Mouse (Mus musculus) left cerebral cortex, postnatal 14 days (tissue): ENCODE results near the gene Dennd1a. TPM values are rescaled to one million over a fixed set of nuclear protein-coding genes. Genes with fewer than 3 reads are reported as not detected.

Experiments
- DNase-seq, 2 experiments: peaks; one replicate each; pipeline ENCODE4 v3.0.0; 2021 to 2022; ENCODE audit warnings: low spot score in 2 of 2, mixed read lengths in 1 of 2
- intact Hi-C: fragments of 180-260 bp; cut with DNase I; formaldehyde crosslinking; loops from one replicate; pipeline ENCODE4 v1.15.1; 2025
- total RNA-seq, 2 experiments: library from RNA; stranded (reverse); gene quantifications; 2 replicates each; pipeline ENCODE4 v1.2.3; 2021

Gene Dennd1a
- total RNA-seq, 2 experiments from 2014 or later: 68.5 to 70.1 TPM

GRCm38 (mm10) chr2:37802610-37803212 is 484.5 kb downstream of the Dennd1a start:
- peak; percentile 71 to 76 for DNase-seq
- intact Hi-C loops: no loop called here

- no peak for DNase-seq
- intact Hi-C loops: no loop called here
Observed at GRCm38 (mm10) chr2:37801687-37802086, 485.5 kb downstream of the Dennd1a start.

GRCm38 (mm10) chr2:37799137-37799536 is 488.1 kb downstream of the Dennd1a start:
- no peak for DNase-seq
- intact Hi-C loops: no loop called here

GRCm38 (mm10) chr2:37797046-37797445 is 490.1 kb downstream of the Dennd1a start:
- DNase-seq: no peak
- intact Hi-C loops: no loop called here

GRCm38 (mm10) chr2:37796021-37796420 is 491.2 kb downstream of the Dennd1a start:
- no peak for DNase-seq
- intact Hi-C loops: no loop called here

- intact Hi-C loops: no loop called here
- no peak for DNase-seq
Observed at GRCm38 (mm10) chr2:37791340-37791739, 495.9 kb downstream of the Dennd1a start.

- no peak for DNase-seq
- intact Hi-C loops: no loop called here
Observed at GRCm38 (mm10) chr2:37790738-37791137, 496.5 kb downstream of the Dennd1a start.

GRCm38 (mm10) chr2:37789995-37790394 is 497.2 kb downstream of the Dennd1a start:
- no peak for DNase-seq
- intact Hi-C loops: no loop called here

- intact Hi-C loops: no loop called here
- no peak for DNase-seq
Observed at GRCm38 (mm10) chr2:37789029-37789428, 498.2 kb downstream of the Dennd1a start.

- DNase-seq: no peak
- intact Hi-C loops: no loop called here
Observed at GRCm38 (mm10) chr2:37788176-37788962, 498.8 kb downstream of the Dennd1a start.

GRCm38 (mm10) chr2:37786461-37786860 is 500.7 kb downstream of the Dennd1a start:
- DNase-seq: no peak
- intact Hi-C loops: no loop called here

GRCm38 (mm10) chr2:37784473-37784872 is 502.7 kb downstream of the Dennd1a start:
- intact Hi-C loops: no loop called here
- no peak for DNase-seq

GRCm38 (mm10) chr2:37782002-37782401 is 505.2 kb downstream of the Dennd1a start:
- intact Hi-C loops: no loop called here
- no peak for DNase-seq

- intact Hi-C loops: no loop called here
- DNase-seq: no peak
Observed at GRCm38 (mm10) chr2:37781421-37781820, 505.8 kb downstream of the Dennd1a start.

- intact Hi-C loops: no loop called here
- DNase-seq: no peak
Observed at GRCm38 (mm10) chr2:37780270-37780929, 506.8 kb downstream of the Dennd1a start.

- DNase-seq: no peak
- intact Hi-C loops: no loop called here
Observed at GRCm38 (mm10) chr2:37777958-37778720, 509.1 kb downstream of the Dennd1a start.

- no peak for DNase-seq
- intact Hi-C loops: no loop called here
Observed at GRCm38 (mm10) chr2:37776611-37777411, 510.4 kb downstream of the Dennd1a start.

- DNase-seq: no peak
- intact Hi-C loops: no loop called here
Observed at GRCm38 (mm10) chr2:37776016-37776415, 511.2 kb downstream of the Dennd1a start, which contains the start of gene Crb2. Gene Crb2, plus strand, starts transcription at chr2:37776249.

GRCm38 (mm10) chr2:37774571-37774970 is 512.6 kb downstream of the Dennd1a start:
- intact Hi-C loops: loop anchor here (5.0 kb wide), 2 partner anchors 212 to 257 kb away; partner anchors contain the start of gene Gpr21
- peak in 1 of 2 experiments; percentile 50 for DNase-seq
